Mouse (Mus musculus): ENCODE measurements around the gene Hapln3. TPM values are rescaled to one million over a fixed set of nuclear protein-coding genes. Genes with fewer than 3 reads are reported as not detected.

Hapln3 gene
- polyA plus RNA-seq, 1 experiment from 2014 or later: 1.9 TPM

Other genes starting within 250 kb of the Hapln3 start
- gene Aen, start 235.2 kb downstream of the Hapln3 start, polyA plus RNA-seq (2016; fragmentation: Nextera tagmentation; extraction: Ambion mirVana): 47.6 and 48.0 TPM in 2 replicates
- 0.38 and 0.41 TPM in 2 replicates for gene Isg20, start 217.6 kb downstream of the Hapln3 start, polyA plus RNA-seq (2016; fragmentation: Nextera tagmentation; extraction: Ambion mirVana)
- gene Acan, start 77.5 kb downstream of the Hapln3 start, polyA plus RNA-seq (2016; fragmentation: Nextera tagmentation; extraction: Ambion mirVana): 1.4 and 1.6 TPM in 2 replicates
- gene Mfge8, start 18.0 kb upstream of the Hapln3 start, polyA plus RNA-seq (2016; fragmentation: Nextera tagmentation; extraction: Ambion mirVana): 62.8 and 64.5 TPM in 2 replicates
- 12.8 and 12.9 TPM in 2 replicates for gene Abhd2, start 142.2 kb upstream of the Hapln3 start, polyA plus RNA-seq (2016; fragmentation: Nextera tagmentation; extraction: Ambion mirVana)

Measured in neural tube, embryonic 12.5 days (tissue).